Mouse (Mus musculus): ENCODE results near the gene Fam69a. TPM values are rescaled to one million over a fixed set of nuclear protein-coding genes. Genes with fewer than 3 reads are reported as not detected.

Gene Fam69a
- polyA plus RNA-seq, 1 experiment from 2014 or later = 58.7 TPM

DNA sequence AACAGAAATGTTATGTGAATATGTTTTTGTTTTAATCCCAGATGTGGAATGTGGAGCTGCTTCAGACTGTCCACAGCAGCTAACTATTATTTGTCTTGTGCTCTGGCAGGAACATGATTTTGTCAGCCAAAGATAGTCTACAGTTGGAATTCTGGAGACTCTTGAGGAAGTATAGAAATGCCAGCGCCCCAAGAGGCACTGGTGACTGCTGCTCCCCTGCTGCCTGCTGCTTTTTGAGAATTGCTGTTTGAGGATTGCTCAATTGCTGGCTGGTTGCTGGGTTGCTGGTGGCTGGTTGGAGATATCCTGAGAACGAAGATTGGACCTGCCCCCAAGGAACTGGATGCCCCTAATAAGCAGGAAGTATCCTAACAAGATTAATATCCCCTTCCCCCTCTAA lies 22.8 kb upstream of the Fam69a start:
- Histone ChIP-seq H3K9ac (no peak overlapping the region), H3K36me3 (no peaks in the 10 kb centered on the region), H3K27me3 (no peaks in the 10 kb centered on the region), H3K4me2 (no peak overlapping the region), H3K9me3 (no peaks in the 10 kb centered on the region), H3K4me3 (no peak overlapping the region), H3K27ac (replicated peaks) (no peak overlapping the region), H3K4me1 (replicated peaks) (no peaks in the 10 kb centered on the region)
- WGBS = 48% methylated on average over 2 of the region's 2 CpGs
- no peak for ATAC-seq (ENCODE audit: low FRiP score, low read depth)

DNA sequence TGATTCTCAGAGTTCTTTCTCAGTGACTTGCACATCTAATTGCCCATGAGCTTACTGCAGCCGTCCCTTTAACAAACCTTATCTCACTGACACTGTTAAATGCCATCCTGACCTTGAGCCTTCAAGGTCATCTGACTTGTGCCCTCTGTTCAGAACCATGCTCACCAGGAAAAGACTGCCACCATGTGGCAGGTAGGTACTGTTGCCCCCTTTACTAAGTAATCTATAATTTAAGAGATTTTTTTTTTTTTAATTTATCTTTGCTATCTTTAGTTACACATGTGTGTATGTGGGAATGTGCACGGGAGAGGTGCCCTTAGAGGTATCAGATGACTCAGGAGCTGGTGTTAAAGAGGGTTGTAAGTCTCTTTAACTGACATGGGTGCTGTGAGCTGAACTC lies 18.2 kb upstream of the Fam69a start:
- H3K27me3 ChIP-seq = no peaks in the 10 kb centered on the region
- ATAC-seq (ENCODE audit: low FRiP score, low read depth) = no peak
- H3K4me1 ChIP-seq (replicated peaks) = no peaks in the 10 kb centered on the region
- H3K36me3 ChIP-seq = no peaks in the 10 kb centered on the region
- no peak overlapping the region for H3K27ac ChIP-seq (replicated peaks)
- H3K9ac ChIP-seq = no peak overlapping the region
- 59% methylated on average over 2 of the region's 2 CpGs for WGBS
- no peak overlapping the region for H3K4me3 ChIP-seq
- no peaks in the 10 kb centered on the region for H3K9me3 ChIP-seq
- no peak overlapping the region for H3K4me2 ChIP-seq

DNA sequence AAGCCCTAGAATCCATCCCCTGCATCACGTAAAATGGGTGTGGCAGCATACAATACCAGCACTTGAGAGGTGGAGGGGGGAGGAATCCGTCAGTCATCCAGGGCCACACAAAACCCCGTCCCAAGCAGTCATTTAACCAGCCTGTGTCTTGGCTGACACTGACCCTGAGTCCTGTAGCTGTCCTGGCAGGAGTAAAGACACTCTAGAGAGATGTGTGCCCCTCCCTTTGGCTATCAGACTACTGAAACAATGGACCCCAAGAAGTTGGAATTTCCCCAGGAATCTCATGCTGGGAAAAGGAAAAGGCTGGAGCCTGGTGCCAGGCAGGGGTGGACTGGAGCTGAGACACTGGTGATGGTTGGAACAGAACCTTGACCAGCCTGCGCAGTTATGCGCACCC lies 15.8 kb upstream of the Fam69a start:
- Histone ChIP-seq H3K4me3 (no peak overlapping the region), H3K4me2 (no peak overlapping the region), H3K27me3 (no peaks in the 10 kb centered on the region), H3K9me3 (no peaks in the 10 kb centered on the region), H3K9ac (no peak overlapping the region), H3K4me1 (replicated peaks) (no peaks in the 10 kb centered on the region), H3K36me3 (no peaks in the 10 kb centered on the region), H3K27ac (replicated peaks) (no peak overlapping the region)
- 59% methylated on average over 5 of the region's 5 CpGs for WGBS
- ATAC-seq (ENCODE audit: low FRiP score, low read depth) = no peak; the same call in 1 of the 2 replicates

DNA sequence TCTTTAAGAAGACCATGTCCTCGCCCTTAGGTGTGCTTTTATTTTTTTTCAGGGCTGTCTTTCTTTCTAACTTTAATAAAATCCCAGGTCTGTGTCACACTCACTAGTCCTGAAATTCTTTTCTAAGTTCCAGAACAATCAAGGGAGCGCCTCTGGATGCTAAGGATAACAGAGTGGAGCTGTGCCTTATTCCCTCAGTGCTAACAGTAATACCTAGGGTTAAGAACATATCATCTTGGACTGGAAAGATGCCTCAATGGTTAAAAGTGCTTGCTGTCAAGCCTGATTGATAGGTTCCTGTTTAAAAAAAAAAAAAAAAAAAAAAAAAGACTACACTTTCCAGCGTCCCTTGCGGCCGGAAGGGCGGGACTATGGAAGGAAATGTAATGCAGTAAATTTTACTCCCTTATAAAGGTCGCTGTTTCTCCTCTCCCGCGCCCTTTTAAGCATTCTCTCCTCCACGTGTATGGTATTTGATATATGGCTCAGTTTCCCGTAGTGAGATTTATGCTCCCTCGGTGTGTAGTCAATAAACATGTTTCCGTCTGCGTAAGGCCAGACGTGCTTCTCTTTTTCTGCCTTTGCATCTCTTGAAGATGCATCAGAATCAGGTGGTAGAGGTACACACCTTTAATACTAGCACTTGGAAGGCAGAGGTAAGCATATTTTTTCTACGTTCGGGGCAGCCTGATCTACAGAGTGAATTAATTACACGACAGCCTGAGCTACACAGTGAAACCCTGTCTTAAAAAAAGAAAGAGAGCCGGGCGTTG lies 14.1 kb upstream of the Fam69a start:
- Histone ChIP-seq H3K36me3 (no peaks in the 10 kb centered on the region), H3K9ac (peak overlapping the region; percentile 54), H3K27me3 (no peaks in the 10 kb centered on the region), H3K9me3 (no peaks in the 10 kb centered on the region), H3K4me1 (replicated peaks) (no peaks in the 10 kb centered on the region), H3K4me2 (peak overlapping the region; percentile 51), H3K27ac (replicated peaks) (peak overlapping the region; percentile 82), H3K4me3 (peak overlapping the region; percentile 65)
- peak; percentile 79 for ATAC-seq (ENCODE audit: low FRiP score, low read depth)
- WGBS = 20% methylated on average over 20 of the region's 20 CpGs

DNA sequence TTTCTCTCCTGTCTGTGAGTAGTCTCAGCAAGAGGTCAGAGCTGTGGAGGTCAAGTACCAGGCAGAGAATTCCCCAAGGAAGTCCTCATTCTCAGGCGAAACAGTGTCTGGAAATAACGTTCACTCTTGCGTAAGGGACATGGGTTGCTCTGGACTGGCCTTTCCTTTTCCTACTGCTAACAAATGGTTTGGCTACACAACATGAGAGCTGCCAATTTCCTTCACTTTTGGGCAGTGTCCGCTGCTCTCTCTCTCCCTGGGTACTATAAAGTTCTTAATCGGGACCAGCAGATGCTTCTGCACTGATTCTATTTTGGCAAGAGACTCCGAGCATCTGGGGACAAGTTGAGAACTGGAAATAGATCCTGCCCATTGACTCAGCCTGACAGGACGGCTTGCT lies 10.8 kb upstream of the Fam69a start:
- H3K27ac ChIP-seq (replicated peaks) = no peak overlapping the region
- H3K9me3 ChIP-seq = no peaks in the 10 kb centered on the region
- WGBS = 72% methylated on average over 7 of the region's 7 CpGs
- no peak for ATAC-seq (ENCODE audit: low FRiP score, low read depth)
- H3K4me2 ChIP-seq = no peak overlapping the region
- H3K9ac ChIP-seq = no peak overlapping the region
- H3K4me3 ChIP-seq = no peak overlapping the region
- H3K36me3 ChIP-seq = no peaks in the 10 kb centered on the region
- H3K4me1 ChIP-seq (replicated peaks) = no peaks in the 10 kb centered on the region
- no peaks in the 10 kb centered on the region for H3K27me3 ChIP-seq

DNA sequence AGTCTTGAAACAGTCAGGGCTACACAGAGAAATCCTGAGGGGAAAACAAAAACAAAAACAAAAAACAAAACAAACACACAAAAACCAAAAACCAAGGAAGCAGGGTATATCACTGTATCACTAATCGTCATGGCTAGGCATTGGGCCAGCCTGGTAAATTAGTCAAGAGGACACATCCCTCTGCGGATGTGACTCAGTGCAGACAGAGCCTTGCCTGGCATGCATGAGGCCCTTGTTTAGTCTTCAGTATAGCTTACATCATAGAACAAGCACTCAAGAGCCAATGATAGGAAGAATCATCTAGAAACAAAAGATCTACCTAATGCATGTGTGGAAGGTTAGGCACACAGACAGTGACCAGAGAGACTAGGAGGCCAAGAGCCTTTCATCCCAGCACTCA lies 9.1 kb upstream of the Fam69a start:
- no peak overlapping the region for H3K9ac ChIP-seq
- H3K27ac ChIP-seq (replicated peaks) = no peak overlapping the region
- H3K9me3 ChIP-seq = no peaks in the 10 kb centered on the region
- no peaks in the 10 kb centered on the region for H3K36me3 ChIP-seq
- H3K4me3 ChIP-seq = no peak overlapping the region
- WGBS = 88% methylated on average over 2 of the region's 2 CpGs
- H3K4me2 ChIP-seq = no peak overlapping the region
- no peak for ATAC-seq (ENCODE audit: low FRiP score, low read depth)
- H3K27me3 ChIP-seq = no peaks in the 10 kb centered on the region
- no peaks in the 10 kb centered on the region for H3K4me1 ChIP-seq (replicated peaks)

DNA sequence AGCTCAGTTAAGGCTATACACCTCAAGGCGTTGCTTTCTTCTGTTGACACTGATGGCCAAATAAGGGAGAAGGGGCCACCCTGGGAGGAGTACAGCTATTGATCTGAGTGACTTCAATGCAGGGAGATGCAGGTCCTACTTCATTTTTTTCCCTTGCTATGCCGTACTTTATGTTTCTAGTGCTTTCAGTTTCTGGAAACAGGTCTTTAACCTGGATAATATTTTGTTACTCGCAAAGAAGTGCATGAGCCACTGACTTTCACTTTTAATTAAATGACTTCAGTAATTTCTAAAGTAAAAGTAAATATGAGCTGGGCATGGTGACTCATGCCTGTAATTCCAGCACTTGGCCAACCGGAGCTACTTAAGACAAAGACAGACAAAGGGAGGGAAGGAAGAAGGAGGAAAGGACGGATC lies 958 bp upstream of the Fam69a start:
- peak overlapping the region; percentile 66 for H3K4me2 ChIP-seq
- H3K27me3 ChIP-seq = no peaks in the 10 kb centered on the region
- peak overlapping the region; percentile 98 for H3K27ac ChIP-seq (replicated peaks)
- no peaks in the 10 kb centered on the region for H3K9me3 ChIP-seq
- H3K4me3 ChIP-seq = peak overlapping the region; percentile 97
- no peaks in the 10 kb centered on the region for H3K36me3 ChIP-seq
- WGBS = 17% methylated on average over 5 of the region's 5 CpGs
- peaks cover 17% of the 10 kb centered on the region for H3K4me1 ChIP-seq (replicated peaks)
- peak overlapping the region; percentile 94 for H3K9ac ChIP-seq
- ATAC-seq (ENCODE audit: low FRiP score, low read depth) = no peak

DNA sequence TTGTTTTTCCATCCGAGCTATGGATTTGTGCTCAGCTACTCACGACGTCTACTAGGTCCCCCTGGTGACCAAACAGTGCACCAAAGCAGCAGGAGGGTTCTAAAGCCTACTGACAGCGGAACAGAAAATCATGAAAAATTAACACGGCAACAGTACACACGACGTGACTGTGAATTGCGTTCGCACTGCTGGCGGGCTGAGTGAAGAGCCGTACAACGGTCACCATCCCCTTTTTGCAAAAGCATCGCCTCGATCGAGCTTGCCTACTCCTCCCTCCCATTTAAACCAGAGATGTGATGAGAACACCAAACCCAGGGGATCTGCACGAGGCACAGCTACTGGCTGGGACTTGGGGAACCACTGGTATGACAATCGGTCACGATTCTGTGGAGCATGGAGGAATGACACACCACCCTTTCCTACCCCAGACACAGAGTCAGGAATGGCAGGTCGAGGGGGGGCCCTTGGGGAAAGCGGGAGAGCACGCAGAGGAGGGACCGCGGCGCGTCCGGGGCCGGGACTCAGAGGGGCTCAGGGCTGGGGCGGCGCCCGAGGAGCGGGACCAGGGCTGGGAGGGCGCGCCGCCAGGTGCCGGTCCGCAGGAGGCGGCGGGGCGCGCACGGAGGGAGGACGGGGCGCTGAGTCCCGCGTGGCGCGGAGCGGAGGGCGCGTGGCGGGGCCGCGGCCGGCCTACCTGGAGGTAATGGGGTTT lies 474 bp downstream of the Fam69a start:
- WGBS = under 1% methylated on average over 33 of the region's 54 CpGs
- H3K27ac ChIP-seq (replicated peaks) = peak overlapping the region; percentile 98
- no peaks in the 10 kb centered on the region for H3K27me3 ChIP-seq
- no peaks in the 10 kb centered on the region for H3K36me3 ChIP-seq
- peak overlapping the region; percentile 94 for H3K9ac ChIP-seq
- H3K4me2 ChIP-seq = peak overlapping the region; percentile 66
- no peaks in the 10 kb centered on the region for H3K9me3 ChIP-seq
- H3K4me3 ChIP-seq = peak overlapping the region; percentile 97
- H3K4me1 ChIP-seq (replicated peaks) = peaks cover 17% of the 10 kb centered on the region
- peak; percentile 81 for ATAC-seq (ENCODE audit: low FRiP score, low read depth)

DNA sequence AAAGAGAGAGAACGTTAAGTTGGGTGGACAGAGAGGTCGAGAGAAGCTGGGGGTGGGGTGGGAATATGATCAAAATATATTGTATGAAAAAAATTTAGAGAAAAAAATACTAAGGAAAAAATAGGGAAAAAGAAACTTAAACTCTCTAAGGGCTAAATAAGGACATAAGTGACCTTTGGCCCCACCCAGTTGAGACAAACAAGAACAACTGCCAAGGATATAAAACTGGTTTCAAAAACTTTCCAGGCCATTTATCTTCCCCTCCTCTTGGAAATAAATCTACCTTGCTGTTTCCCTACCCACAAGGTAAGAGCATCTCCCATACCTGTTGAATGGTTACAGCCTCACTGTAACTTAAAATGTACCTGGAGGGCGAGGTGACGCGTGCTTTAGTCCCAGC lies 2.9 kb downstream of the Fam69a start:
- H3K9me3 ChIP-seq = no peaks in the 10 kb centered on the region
- no peak overlapping the region for H3K4me3 ChIP-seq
- no peak for ATAC-seq (ENCODE audit: low FRiP score, low read depth)
- no peaks in the 10 kb centered on the region for H3K36me3 ChIP-seq
- H3K4me1 ChIP-seq (replicated peaks) = peaks cover 17% of the 10 kb centered on the region
- WGBS = 92% methylated on average over 5 of the region's 5 CpGs
- H3K9ac ChIP-seq = no peak overlapping the region
- H3K4me2 ChIP-seq = no peak overlapping the region
- H3K27ac ChIP-seq (replicated peaks) = no peak overlapping the region
- H3K27me3 ChIP-seq = no peaks in the 10 kb centered on the region

DNA sequence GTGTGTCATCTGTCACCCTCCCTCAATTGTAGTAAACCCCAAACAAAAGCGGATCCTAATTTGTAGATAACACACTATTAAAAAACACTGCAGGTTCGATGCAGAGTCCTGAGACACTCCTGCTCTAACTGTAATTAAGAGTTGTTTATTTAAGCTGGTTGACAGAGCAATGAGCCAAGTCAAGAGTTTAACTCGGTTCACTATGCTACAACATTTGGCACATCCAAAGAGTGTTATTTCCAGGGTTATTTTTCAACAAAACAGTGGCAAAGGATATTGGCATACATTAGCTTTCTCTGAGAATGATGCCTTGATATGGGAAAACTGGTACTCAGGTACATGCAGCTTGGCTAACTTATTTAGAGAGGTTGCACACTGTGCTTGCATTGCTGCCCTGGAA lies 4.9 kb downstream of the Fam69a start:
- WGBS = 78% methylated on average over 3 of the region's 3 CpGs

DNA sequence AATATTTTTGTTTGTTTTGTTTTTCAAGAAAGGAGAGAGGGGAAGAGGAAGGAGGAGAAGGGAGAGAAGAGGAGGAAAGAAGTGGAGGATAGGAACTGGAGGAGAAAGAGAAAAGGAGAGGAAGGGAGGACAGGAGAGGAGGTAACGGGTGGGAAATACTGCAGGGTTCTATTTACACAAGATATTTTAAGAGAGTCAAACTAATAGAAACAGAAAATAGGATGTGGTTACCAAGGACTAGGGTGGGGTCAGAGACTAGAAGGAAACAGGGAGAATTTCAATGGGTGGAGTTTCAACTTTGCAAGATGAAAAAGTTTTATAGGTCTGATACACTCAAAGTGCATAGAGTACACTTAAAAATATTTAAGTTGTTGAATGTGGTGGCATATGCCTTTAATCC lies 7.0 kb downstream of the Fam69a start:
- H3K4me1 ChIP-seq (replicated peaks) = peaks cover 1% of the 10 kb centered on the region
- no peak overlapping the region for H3K27ac ChIP-seq (replicated peaks)
- no peak overlapping the region for H3K4me3 ChIP-seq
- no peaks in the 10 kb centered on the region for H3K27me3 ChIP-seq
- no peaks in the 10 kb centered on the region for H3K36me3 ChIP-seq
- no peak overlapping the region for H3K9ac ChIP-seq
- no peak overlapping the region for H3K4me2 ChIP-seq
- no peak for ATAC-seq (ENCODE audit: low FRiP score, low read depth)
- no peaks in the 10 kb centered on the region for H3K9me3 ChIP-seq
- WGBS = 90% methylated on average over 1 of the region's 1 CpGs

More for the DNA sequence above, 4.9 kb downstream of the Fam69a start:
- Histone ChIP-seq H3K36me3 (no peaks in the 10 kb centered on the region), H3K4me2 (no peak overlapping the region), H3K27ac (replicated peaks) (no peak overlapping the region), H3K4me3 (no peak overlapping the region), H3K4me1 (replicated peaks) (peaks cover 11% of the 10 kb centered on the region), H3K27me3 (no peaks in the 10 kb centered on the region), H3K9me3 (no peaks in the 10 kb centered on the region), H3K9ac (no peak overlapping the region)
- no peak for ATAC-seq (ENCODE audit: low FRiP score, low read depth)

DNA sequence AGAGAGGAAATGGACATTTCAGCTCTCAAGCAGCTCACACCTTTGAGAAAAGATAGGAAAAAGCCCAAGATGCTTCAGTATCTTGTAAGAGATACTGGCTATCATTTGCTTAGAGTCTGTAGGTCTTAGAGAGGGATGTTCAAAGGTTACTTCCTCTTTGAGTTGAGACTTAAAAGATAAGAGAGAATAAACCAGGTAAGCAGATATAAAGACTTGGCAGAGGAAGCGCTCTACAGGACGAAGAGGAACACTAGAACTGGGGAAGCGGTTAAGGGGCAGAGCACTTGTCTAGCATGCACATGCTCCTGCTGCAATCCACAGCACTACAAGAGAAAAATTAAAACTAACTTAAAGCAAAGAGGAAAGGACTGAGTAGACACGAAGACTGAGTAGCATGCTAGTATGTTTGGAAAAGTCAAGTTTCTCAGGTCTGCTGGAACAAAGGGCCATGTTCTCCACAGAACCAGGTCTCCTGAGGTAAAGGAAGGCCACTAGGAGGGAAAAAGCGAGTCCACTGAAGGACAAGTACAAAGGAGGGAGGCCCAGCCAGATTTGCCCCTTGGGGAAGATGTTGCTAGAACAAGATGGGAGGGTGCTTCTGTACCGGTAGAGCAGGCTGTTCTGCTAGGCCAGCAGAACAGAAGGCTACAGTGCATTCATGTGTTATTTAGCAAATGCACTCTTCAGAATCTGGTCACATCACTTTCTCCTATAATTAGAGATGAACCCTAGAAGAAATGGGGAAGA lies 8.4 kb downstream of the Fam69a start:
- H3K27ac ChIP-seq (replicated peaks) = no peak overlapping the region
- H3K36me3 ChIP-seq = no peaks in the 10 kb centered on the region
- no peaks in the 10 kb centered on the region for H3K4me1 ChIP-seq (replicated peaks)
- no peaks in the 10 kb centered on the region for H3K27me3 ChIP-seq
- 87% methylated on average over 6 of the region's 6 CpGs for WGBS
- no peaks in the 10 kb centered on the region for H3K9me3 ChIP-seq
- no peak overlapping the region for H3K4me2 ChIP-seq
- no peak overlapping the region for H3K4me3 ChIP-seq
- H3K9ac ChIP-seq = no peak overlapping the region
- ATAC-seq (ENCODE audit: low FRiP score, low read depth) = no peak

Measured in hindbrain, embryonic 15.5 days (tissue).